Mouse (Mus musculus): Measurements from ENCODE around the gene Slc29a1. TPM values are rescaled to one million over a fixed set of nuclear protein-coding genes. Genes with fewer than 3 reads are reported as not detected.

Slc29a1 gene
- polyA plus RNA-seq, 1 experiment: not detected

DNA sequence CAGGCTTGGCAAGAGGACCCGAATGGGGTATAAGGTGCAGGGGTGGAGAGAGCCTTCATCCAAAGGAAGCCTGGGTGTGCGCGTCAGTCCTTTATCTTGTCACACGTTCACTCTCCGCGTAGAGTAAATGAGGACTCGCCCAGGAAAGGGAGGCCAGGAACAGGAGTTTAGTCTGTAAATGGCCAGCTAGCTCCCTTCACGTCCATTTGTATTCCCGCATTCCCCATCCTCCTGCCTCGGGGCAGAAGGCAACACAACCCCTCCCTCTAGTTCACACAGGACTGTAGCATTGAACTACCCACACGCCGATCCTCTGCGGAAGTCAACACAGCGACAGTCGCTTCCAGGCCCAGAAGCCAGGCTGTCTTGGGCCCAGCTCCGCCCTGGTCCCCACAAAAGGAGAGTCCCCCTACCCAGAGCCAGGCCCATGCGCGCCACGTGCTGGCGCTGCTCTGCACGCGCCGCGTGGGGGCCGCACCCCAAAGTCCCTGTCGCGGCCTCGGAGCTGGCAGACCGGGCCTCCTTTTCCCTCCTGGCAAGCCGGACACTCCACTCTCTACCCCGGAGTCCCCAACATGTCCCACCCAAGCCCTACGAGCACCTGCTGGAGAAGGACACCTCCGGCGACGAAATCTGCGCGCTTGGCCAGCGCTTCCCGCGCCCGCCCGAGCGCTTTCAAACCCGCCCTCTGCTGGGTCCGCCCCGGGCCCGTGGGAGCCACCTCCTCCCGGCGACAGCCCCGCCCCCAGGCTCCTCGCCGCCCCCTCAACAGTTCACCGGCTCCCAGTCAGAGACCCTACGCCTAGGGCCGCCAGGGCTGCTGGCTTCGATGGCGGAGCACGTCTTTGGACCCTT is 4.3 kb downstream of the Slc29a1 start:
- no peak overlapping the region; the same call in 1 of the 2 replicates for H3K27ac ChIP-seq (ENCODE audit: insufficient read depth, low read depth, low read length)
- H3K4me1 ChIP-seq (ENCODE audit: control insufficient read depth, insufficient read depth, low read length): peaks cover 57% of the 10 kb centered on the region
- H3K4me3 ChIP-seq (ENCODE audit: insufficient read depth, low read depth, low read length): peak overlapping the region; percentile 55
- peak; percentile 29; the same call in 1 of the 2 replicates for TF ChIP-seq POLR2A (IDR thresholded peaks at IDR 0.05; ENCODE audit: insufficient read depth, low read depth, low read length)
- no peak for TF ChIP-seq CTCF (IDR thresholded peaks at IDR 0.05; ENCODE audit: insufficient read depth, low read depth, low read length)
- WGBS: 5% methylated on average over 58 of the region's 58 CpGs

- 79% methylated on average over 8 of the region's 8 CpGs for WGBS
- no peak overlapping the region for H3K27ac ChIP-seq (ENCODE audit: insufficient read depth, low read depth, low read length)
- no peak for TF ChIP-seq CTCF (IDR thresholded peaks at IDR 0.05; ENCODE audit: insufficient read depth, low read depth, low read length)
- no peak for TF ChIP-seq POLR2A (IDR thresholded peaks at IDR 0.05; ENCODE audit: insufficient read depth, low read depth, low read length)
- no peak overlapping the region for H3K4me3 ChIP-seq (ENCODE audit: insufficient read depth, low read depth, low read length)
- peaks cover 53% of the 10 kb centered on the region for H3K4me1 ChIP-seq (ENCODE audit: control insufficient read depth, insufficient read depth, low read length)
Observed at GRCm38 (mm10) chr17:45594195-45594594, 5.2 kb downstream of the Slc29a1 start.

GRCm38 (mm10) chr17:45593479-45593878 is 5.9 kb downstream of the Slc29a1 start:
- Histone ChIP-seq H3K27ac (ENCODE audit: insufficient read depth, low read depth, low read length) (no peak overlapping the region), H3K4me1 (ENCODE audit: control insufficient read depth, insufficient read depth, low read length) (peaks cover 52% of the 10 kb centered on the region), H3K4me3 (ENCODE audit: insufficient read depth, low read depth, low read length) (no peak overlapping the region)
- no peak for TF ChIP-seq POLR2A (IDR thresholded peaks at IDR 0.05; ENCODE audit: insufficient read depth, low read depth, low read length)
- no peak for TF ChIP-seq CTCF (IDR thresholded peaks at IDR 0.05; ENCODE audit: insufficient read depth, low read depth, low read length)
- WGBS: 71% methylated on average over 8 of the region's 8 CpGs

DNA sequence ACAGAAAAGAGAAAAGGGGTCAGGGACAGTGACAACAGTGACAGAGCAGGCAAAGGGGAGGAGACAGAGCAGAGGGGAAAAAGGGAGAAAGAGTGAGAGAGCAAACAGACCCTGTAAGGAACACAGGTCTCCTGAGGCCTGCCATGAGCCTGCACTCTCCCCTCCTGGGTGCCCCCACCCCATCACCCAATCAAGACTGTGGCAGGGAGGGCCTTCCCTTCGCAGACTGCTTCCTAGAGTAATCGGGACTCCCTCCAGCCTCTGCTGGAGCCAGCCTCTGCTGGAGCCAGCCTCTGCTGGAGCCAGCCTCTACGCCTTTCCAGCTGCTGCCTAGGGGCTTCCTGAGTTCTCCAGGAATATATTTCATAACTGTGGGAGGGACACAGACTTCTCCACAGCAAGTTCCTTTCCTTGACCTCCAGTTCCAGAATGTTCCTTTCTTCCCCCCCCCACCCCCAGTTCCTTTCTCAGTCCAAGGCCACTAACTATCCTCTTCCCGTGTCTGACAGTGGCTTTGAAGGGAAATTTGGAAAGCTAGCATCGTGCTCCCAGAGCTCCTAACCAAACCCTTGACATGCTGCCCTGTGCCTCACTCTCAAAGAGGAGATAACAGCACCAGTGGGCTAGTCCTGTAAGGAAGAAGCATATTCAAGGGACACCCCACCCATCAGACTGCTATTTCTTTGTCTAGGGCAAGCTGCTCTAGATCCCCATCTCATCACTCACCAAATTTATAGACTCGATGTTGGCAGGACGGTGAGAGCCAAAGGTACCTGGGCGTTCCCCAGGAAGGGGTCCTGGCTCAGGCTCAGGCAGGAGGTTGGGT is 6.6 kb downstream of the Slc29a1 start:
- WGBS: 59% methylated on average over 8 of the region's 8 CpGs
- Histone ChIP-seq H3K4me3 (ENCODE audit: insufficient read depth, low read depth, low read length) (0 out of 2 replicates have a peak overlapping the region, but pooled peaks have one; percentile 1), H3K27ac (ENCODE audit: insufficient read depth, low read depth, low read length) (peak overlapping the region; percentile 21; the same call in 1 of the 2 replicates), H3K4me1 (ENCODE audit: control insufficient read depth, insufficient read depth, low read length) (peaks cover 52% of the 10 kb centered on the region)
- no peak for TF ChIP-seq CTCF (IDR thresholded peaks at IDR 0.05; ENCODE audit: insufficient read depth, low read depth, low read length)

DNA sequence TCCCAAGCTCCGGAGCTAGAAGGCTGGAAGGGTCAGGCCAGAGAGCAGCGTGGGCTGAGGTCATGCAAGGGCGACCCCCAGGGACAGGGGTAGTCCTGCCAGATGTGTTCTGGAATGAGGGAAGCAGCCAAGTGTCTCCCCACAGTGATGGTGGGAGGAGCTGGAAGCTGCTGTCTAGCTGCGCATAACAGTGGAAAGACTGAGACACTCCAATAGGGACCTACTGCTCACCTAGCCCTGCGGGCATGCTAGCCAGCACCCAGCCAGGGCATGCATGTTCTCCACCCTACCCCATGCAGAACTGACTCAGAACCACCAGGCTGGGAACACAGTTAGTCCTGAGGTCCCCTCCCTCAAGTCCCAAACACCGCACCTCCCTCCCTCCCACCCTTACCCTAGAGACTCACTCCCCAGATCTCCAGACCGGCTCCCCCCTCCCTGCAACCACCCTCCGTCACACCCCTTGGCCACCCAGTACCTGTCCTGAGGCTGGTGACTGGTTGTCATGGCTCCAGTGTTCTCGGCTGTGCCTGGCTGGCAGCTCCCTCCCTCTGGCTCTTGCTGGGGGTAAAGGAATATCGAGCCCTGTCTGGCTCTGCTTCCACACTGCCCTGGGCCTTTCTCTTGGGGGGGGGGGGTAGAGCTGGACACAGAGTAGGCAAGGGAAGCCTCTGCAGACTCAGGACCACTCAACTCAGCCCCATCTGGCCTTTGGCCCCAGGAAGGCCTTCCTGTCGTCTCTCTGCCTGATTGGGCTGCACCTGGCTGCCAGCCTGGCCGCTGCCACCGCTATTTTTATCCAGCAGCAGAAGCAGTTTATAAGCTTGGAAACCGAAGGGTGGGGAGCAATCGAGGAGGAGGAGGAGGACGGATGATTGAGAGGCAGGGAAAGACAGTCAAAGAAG is 7.5 kb downstream of the Slc29a1 start:
- 0 out of 2 replicates have a peak overlapping the region, but pooled peaks have one; percentile 1 for H3K4me3 ChIP-seq (ENCODE audit: insufficient read depth, low read depth, low read length)
- H3K27ac ChIP-seq (ENCODE audit: insufficient read depth, low read depth, low read length): peak overlapping the region; percentile 21; the same call in 1 of the 2 replicates
- TF ChIP-seq POLR2A (IDR thresholded peaks at IDR 0.05; ENCODE audit: insufficient read depth, low read depth, low read length): no peak
- no peak for TF ChIP-seq CTCF (IDR thresholded peaks at IDR 0.05; ENCODE audit: insufficient read depth, low read depth, low read length)
- 39% methylated on average over 16 of the region's 16 CpGs for WGBS
- H3K4me1 ChIP-seq (ENCODE audit: control insufficient read depth, insufficient read depth, low read length): peaks cover 48% of the 10 kb centered on the region

DNA sequence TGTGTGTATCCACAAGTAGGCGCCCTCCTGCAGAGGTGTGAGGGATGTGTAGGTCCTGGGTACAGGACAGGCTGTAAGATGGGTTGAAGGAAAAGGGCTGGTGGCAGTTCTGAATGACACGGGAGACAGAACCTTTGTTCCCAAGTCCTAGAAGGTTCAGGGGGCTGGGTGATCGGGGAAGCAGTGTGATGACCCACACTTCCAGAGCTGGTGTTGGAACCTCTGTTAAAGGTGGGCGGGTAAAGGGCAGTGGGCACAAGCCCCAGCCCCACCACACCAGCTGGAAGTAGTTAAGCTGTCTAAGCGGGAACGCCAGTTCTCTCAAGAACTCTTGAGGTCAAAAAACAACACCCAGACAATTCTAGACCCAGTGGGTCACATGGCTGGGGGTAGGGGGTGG is 9.0 kb downstream of the Slc29a1 start:
- no peak overlapping the region for H3K27ac ChIP-seq (ENCODE audit: insufficient read depth, low read depth, low read length)
- TF ChIP-seq POLR2A (IDR thresholded peaks at IDR 0.05; ENCODE audit: insufficient read depth, low read depth, low read length) (no peak), CTCF (IDR thresholded peaks at IDR 0.05; ENCODE audit: insufficient read depth, low read depth, low read length) (no peak)
- WGBS: 88% methylated on average over 6 of the region's 6 CpGs
- peaks cover 41% of the 10 kb centered on the region for H3K4me1 ChIP-seq (ENCODE audit: control insufficient read depth, insufficient read depth, low read length)
- no peak overlapping the region for H3K4me3 ChIP-seq (ENCODE audit: insufficient read depth, low read depth, low read length)

DNA sequence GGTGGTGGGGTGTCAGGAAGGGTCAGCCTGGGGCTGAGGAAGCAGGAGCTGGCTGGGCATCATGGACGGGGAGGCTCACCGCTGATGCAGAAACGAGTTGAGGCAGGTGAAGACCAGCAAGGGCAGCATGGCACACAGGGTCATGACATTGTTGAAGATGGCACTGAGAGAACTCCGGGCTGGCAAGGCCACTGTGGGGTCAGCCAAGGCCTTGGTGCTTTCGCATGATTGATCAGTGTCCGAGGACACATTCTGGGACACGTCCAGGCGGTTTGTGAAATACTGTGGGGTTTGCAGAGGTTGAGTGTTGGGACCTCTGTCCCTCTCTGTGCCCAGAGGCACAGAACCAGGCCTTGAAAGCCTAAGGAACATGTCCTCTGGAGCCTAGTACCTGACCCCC is 9.6 kb downstream of the Slc29a1 start:
- Histone ChIP-seq H3K4me1 (ENCODE audit: control insufficient read depth, insufficient read depth, low read length) (peaks cover 40% of the 10 kb centered on the region), H3K4me3 (ENCODE audit: insufficient read depth, low read depth, low read length) (no peak overlapping the region), H3K27ac (ENCODE audit: insufficient read depth, low read depth, low read length) (no peak overlapping the region)
- TF ChIP-seq CTCF (IDR thresholded peaks at IDR 0.05; ENCODE audit: insufficient read depth, low read depth, low read length) (no peak), POLR2A (IDR thresholded peaks at IDR 0.05; ENCODE audit: insufficient read depth, low read depth, low read length) (no peak)
- 94% methylated on average over 8 of the region's 8 CpGs for WGBS

- 98% methylated on average over 7 of the region's 7 CpGs for WGBS
- H3K4me1 ChIP-seq (ENCODE audit: control insufficient read depth, insufficient read depth, low read length): peaks cover 43% of the 10 kb centered on the region
Observed at GRCm38 (mm10) chr17:45589236-45589635, 10.2 kb downstream of the Slc29a1 start.

More at GRCm38 (mm10) chr17:45589236-45589635, 10.2 kb downstream of the Slc29a1 start:
- Histone ChIP-seq H3K4me3 (ENCODE audit: insufficient read depth, low read depth, low read length) (no peak overlapping the region), H3K27ac (ENCODE audit: insufficient read depth, low read depth, low read length) (no peak overlapping the region)
- no peak for TF ChIP-seq POLR2A (IDR thresholded peaks at IDR 0.05; ENCODE audit: insufficient read depth, low read depth, low read length)
- TF ChIP-seq CTCF (IDR thresholded peaks at IDR 0.05; ENCODE audit: insufficient read depth, low read depth, low read length): no peak
